Mouse (Mus musculus) liver, embryonic 14.5 days (tissue): ENCODE measurements around the gene 1500015O10Rik. TPM values are rescaled to one million over a fixed set of nuclear protein-coding genes. Genes with fewer than 3 reads are reported as not detected.

Experiments
- ATAC-seq: fragments of 200-750 bp; cut with Nextera tagmentation; 2 replicates; pipeline ENCODE4 v1.8.0; 2017; ENCODE audit warnings: moderate number of reproducible peaks, mild to moderate bottlenecking, moderate library complexity; ENCODE audit not compliant: insufficient read depth
- DNase-seq, 3 experiments: peaks; one replicate each; pipeline ENCODE4 v3.0.0-alpha.2; 2012 to 2013; ENCODE audit warnings: low read depth in 3 of 3, low spot score in 3 of 3
- H3K27ac ChIP-seq: fragments of 300-500 bp; sonication (generic); 2 replicates; pipeline ENCODE4 v1.5.1; 2014; ENCODE audit warnings: moderate library complexity, mild to moderate bottlenecking, control low read depth, inconsistent platforms
- H3K27me3 ChIP-seq: fragments of 300-500 bp; sonication (generic); 2 replicates; pipeline ENCODE4 v1.6.1; 2014; ENCODE audit warnings: mild to moderate bottlenecking, low read length, moderate library complexity; ENCODE audit not compliant: control insufficient read depth, insufficient read depth
- H3K36me3 ChIP-seq: fragments of 300-500 bp; sonication (generic); replicated peaks from 2 replicates; pipeline ENCODE4 v1.6.1; 2014; ENCODE audit warnings: low read depth; ENCODE audit not compliant: control insufficient read depth, insufficient read depth
- H3K4me1 ChIP-seq, 2 experiments: fragments of 200-500 bp in 1 of 2; fragments of 300-500 bp in 1 of 2; sonication (generic) in 1 of 2; replicated peaks; 2 replicates each; pipeline ENCODE4 v1.6.1; 2012 to 2014; ENCODE audit warnings: antibody characterized with exemption in 1 of 2, inconsistent platforms in 1 of 2, low read length in 1 of 2; ENCODE audit not compliant: control insufficient read depth in 2 of 2, insufficient read depth in 2 of 2
- H3K4me2 ChIP-seq: fragments of 300-500 bp; sonication (generic); 2 replicates; pipeline ENCODE4 v1.6.1; 2014; ENCODE audit warnings: low read depth, mild to moderate bottlenecking, control low read depth, moderate library complexity
- H3K4me3 ChIP-seq, 2 experiments: fragments of 200-500 bp in 1 of 2; fragments of 300-500 bp in 1 of 2; sonication (generic) in 1 of 2; 2 replicates each; pipeline ENCODE4 v1.5.1; 2012 to 2014; ENCODE audit warnings: low read depth in 2 of 2, low read length in 2 of 2, mild to moderate bottlenecking in 2 of 2, control low read depth in 1 of 2, inconsistent platforms in 1 of 2, moderate library complexity in 1 of 2; ENCODE audit not compliant: insufficient read depth in 1 of 2
- H3K9ac ChIP-seq: fragments of 300-500 bp; sonication (generic); replicated peaks from 2 replicates; pipeline ENCODE4 v1.6.1; 2014; ENCODE audit warnings: mild to moderate bottlenecking, control low read depth, moderate library complexity
- H3K9me3 ChIP-seq: fragments of 300-500 bp; sonication (generic); 2 replicates; pipeline ENCODE4 v1.6.1; 2016; ENCODE audit warnings: low read length, mixed read lengths; ENCODE audit not compliant: control insufficient read depth
- CTCF ChIP-seq: IDR thresholded peaks from 2 replicates; pipeline ENCODE4 v1.5.1; 2016; ENCODE audit warnings: antibody characterized with exemption, low read depth, control low read depth
- EP300 ChIP-seq: IDR thresholded peaks from 2 replicates; pipeline ENCODE4 v1.6.1; 2016; ENCODE audit warnings: antibody characterized with exemption, low read depth
- WGBS: fragments of 180-500 bp; shearing (Covaris S2); extraction: QIAGEN DNeasy Blood & Tissue Kit; methylation state at CpG from one replicate; pipeline ENCODE4 v1.1.7; 2014; ENCODE audit not compliant: insufficient replicate concordance; 5-methylcytosine and 5-hydroxymethylcytosine counted together
- polyA plus RNA-seq, 2 experiments: library from polyadenylated mRNA; depleted of rRNA in 1 of 2; stranded (reverse) in 1 of 2; unstranded in 1 of 2; fragments of >200 nt; fragmentation: Nextera tagmentation in 1 of 2; extraction: Ambion mirVana in 1 of 2; gene quantifications; 2 replicates each; pipeline versions ENCODE4 v1.2.1 to v1.2.3; 2012 to 2014

1500015O10Rik gene
- polyA plus RNA-seq, 2 experiments, result 0.15 to 0.25 TPM

DNA sequence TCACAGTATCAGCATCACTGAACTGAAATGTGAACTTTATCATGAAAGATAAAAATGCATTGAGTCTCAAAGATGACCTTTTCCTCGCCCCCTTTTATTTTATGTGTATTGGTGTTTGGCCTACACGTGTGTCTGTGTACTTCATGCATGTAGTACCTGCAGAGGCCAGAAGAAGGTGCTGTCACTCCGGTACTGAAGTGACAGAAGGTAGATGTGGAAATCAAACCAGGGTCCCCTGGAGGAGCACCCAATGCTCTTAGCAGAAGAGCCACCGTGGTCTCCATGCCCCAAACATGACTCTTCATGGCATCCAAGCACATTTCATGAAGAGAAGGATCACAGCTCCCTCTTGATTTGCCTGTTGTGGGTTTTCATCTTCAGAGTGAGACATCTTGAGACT lies 1.7 kb downstream of the 1500015O10Rik start:
- DNase-seq (no peak), ATAC-seq (no peak)
- Histone ChIP-seq H3K9me3 (no peaks in the 10 kb centered on the region), H3K27ac (no peak overlapping the region), H3K27me3 (no peaks in the 10 kb centered on the region), H3K9ac (no peak overlapping the region), H3K4me1 (no peaks in the 10 kb centered on the region), H3K36me3 (no peaks in the 10 kb centered on the region), H3K4me3 (no peak overlapping the region), H3K4me2 (no peak overlapping the region)
- 49% methylated on average over 4 of the region's 4 CpGs for WGBS
- TF ChIP-seq CTCF, result peak; percentile 45
- no peak for TF ChIP-seq EP300

DNA sequence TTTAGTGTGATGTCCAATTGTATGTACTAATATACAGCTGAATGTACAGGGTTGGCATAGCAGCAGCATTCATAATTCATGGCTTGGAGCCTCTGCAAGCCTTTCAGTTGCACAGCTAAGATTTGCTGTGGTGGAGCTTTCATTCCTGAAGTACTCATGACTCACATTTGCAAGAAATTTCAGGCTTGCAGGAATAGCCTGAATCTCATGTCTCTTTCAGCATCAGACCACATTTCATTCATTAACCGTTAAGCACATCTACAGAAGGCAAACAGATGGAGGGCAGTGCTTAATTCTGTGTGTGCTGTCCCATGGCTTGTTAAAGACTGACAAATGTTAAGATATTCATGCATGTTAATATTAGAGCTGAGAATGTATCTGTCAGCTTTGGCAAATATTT lies 2.3 kb downstream of the 1500015O10Rik start:
- no peak for TF ChIP-seq EP300
- Histone ChIP-seq H3K4me3 (no peak overlapping the region), H3K4me1 (no peaks in the 10 kb centered on the region), H3K9me3 (no peaks in the 10 kb centered on the region), H3K27me3 (no peaks in the 10 kb centered on the region), H3K27ac (no peak overlapping the region), H3K36me3 (no peaks in the 10 kb centered on the region), H3K9ac (no peak overlapping the region), H3K4me2 (no peak overlapping the region)
- ATAC-seq (no peak), DNase-seq (no peak)
- 59% methylated on average over 1 of the region's 1 CpGs for WGBS

DNA sequence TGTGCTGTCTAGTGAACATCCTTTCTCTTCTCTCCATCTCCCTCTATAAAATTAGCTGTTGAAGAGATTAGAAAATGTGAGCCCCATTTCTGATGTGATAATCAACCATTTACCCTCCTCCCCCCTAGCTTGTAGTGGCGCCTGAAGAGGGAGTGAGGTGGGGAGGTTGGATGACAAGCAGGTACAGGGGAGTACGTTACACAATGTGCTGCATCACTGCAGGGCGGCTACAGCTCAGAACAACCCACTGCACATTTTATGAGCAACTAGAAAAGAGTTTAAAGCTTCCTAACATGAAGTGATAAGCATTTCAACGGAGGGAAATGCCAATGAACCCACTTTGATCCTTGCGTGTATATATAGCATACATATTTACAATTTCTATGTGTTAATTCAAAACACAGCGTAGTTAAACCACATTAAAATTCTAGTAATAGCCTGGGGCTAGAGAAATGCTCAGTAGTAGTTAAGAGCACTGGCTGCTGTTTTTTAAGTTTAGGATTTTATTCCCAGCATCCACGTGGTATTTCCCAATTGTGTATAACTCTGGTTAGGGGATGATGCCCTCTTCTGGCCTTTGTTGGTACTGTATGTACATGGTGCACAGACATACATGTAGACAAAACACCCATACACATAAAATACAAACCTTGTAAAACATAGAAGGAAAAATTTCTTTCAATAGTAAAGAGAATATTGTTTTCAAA lies 7.6 kb downstream of the 1500015O10Rik start:
- Histone ChIP-seq H3K4me1 (no peaks in the 10 kb centered on the region), H3K36me3 (no peaks in the 10 kb centered on the region), H3K9me3 (no peaks in the 10 kb centered on the region), H3K4me2 (no peak overlapping the region), H3K27ac (no peak overlapping the region), H3K4me3 (no peak overlapping the region), H3K9ac (no peak overlapping the region), H3K27me3 (no peaks in the 10 kb centered on the region)
- WGBS, result 57% methylated on average over 7 of the region's 7 CpGs
- no peak for ATAC-seq
- peak; percentile 61 for TF ChIP-seq CTCF
- no peak for TF ChIP-seq EP300
- DNase-seq, result peak in 1 of 3 experiments; percentile 7

DNA sequence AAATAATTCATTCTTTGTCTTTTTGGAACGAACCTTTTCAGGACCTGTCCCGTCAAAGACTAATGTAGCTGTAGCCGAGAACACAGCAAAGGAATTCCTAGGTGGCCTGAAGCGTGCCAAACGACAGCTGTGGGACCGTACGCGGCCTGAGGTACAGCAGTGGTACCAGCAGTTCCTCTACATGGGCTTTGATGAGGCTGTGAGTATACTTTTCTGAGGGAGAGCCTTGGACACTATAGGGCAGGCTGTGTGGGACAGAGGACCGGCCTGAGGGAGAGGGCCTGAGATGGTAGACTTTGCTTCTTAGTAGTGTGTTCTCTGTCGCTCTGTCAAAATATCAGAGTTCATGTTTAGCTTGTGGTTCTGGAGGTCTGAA lies 8.1 kb downstream of the 1500015O10Rik start:
- WGBS, result 78% methylated on average over 10 of the region's 10 CpGs

DNA sequence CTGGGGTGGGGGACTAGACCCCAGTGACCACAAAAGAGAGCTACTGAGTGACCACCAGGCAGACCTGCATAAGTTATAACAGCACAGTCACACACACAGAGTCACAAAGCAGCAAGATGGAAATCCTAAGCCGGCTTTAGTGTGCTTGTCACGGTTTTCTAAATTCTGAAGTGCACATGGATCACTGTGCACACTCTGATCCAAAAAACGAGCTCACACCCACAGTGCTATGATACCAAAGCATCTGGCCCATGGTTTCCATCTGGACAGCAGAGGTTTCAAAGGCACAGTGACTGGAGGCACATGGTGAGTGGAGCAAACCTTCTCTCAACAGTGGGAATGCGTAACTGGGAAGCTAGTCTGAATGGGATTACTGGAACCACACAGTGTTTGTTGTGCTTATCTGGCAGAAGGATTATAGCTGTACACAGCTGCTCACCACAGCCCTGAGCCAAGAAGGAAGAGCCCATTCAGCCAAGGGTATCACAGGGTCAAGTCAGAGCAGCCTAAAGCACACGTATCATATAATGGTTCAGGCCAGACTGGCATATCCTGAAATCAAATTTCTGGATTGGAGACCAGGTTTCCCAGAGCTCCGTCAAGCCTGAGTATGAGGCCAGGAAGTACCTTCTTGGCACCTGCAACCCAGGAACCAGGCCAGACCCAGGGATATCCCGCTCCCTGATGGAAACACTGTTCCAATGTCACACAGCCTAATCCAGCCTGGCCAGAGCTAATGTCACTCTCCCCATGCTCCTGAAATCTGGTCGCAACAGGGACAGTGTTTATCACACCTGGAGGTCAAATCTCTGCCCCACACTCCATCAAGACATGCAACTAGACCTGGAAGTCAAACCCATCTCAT lies 24.3 kb downstream of the 1500015O10Rik start:
- Histone ChIP-seq H3K27ac (no peak overlapping the region), H3K9ac (no peak overlapping the region), H3K4me1 (no peaks in the 10 kb centered on the region), H3K36me3 (peaks cover under 1% of the 10 kb centered on the region; the same call in 1 of the 2 replicates), H3K9me3 (no peaks in the 10 kb centered on the region), H3K27me3 (no peaks in the 10 kb centered on the region), H3K4me3 (no peak overlapping the region), H3K4me2 (no peak overlapping the region)
- no peak for TF ChIP-seq EP300
- TF ChIP-seq CTCF, result no peak
- no peak for ATAC-seq
- DNase-seq, result no peak
- 82% methylated on average over 8 of the region's 8 CpGs for WGBS

More for the DNA sequence above, 8.1 kb downstream of the 1500015O10Rik start:
- H3K4me1 ChIP-seq, result no peaks in the 10 kb centered on the region
- no peak overlapping the region for H3K4me3 ChIP-seq
- TF ChIP-seq CTCF (no peak), EP300 (no peak)
- no peak overlapping the region for H3K9ac ChIP-seq
- no peak overlapping the region for H3K27ac ChIP-seq
- ATAC-seq, result no peak
- H3K4me2 ChIP-seq, result no peak overlapping the region
- H3K27me3 ChIP-seq, result no peaks in the 10 kb centered on the region
- no peaks in the 10 kb centered on the region for H3K9me3 ChIP-seq
- H3K36me3 ChIP-seq, result no peaks in the 10 kb centered on the region
- DNase-seq, result no peak
